Mouse (Mus musculus): ENCODE measurements at regions not wholly inside any gene's neighbourhood (a gene's known extent, or its start where the extent isn't known, plus 50 kb on each side); places are given as distances from the start of the nearest gene placed in this dataset.

- Histone ChIP-seq H3K4me3 (ENCODE audit: low read depth, low read length) (no peak overlapping the region), H3K4me1 (ENCODE audit: insufficient read depth) (no peaks in the 10 kb centered on the region), H3K9ac (replicated peaks) (no peak overlapping the region), H3K9me3 (ENCODE audit: low read length) (no peaks in the 10 kb centered on the region), H3K27ac (ENCODE audit: low read depth) (no peak overlapping the region), H3K4me2 (ENCODE audit: low read depth, low read length) (no peak overlapping the region), H3K36me3 (replicated peaks; ENCODE audit: insufficient read depth, low read length) (no peaks in the 10 kb centered on the region), H3K27me3 (ENCODE audit: insufficient read depth, low read length) (no peaks in the 10 kb centered on the region)
- ATAC-seq (no peak), DNase-seq (no peak)
- no peak for TF ChIP-seq CTCF (IDR thresholded peaks at IDR 0.05; ENCODE audit: low read depth)
- no peak for TF ChIP-seq EP300 (IDR thresholded peaks at IDR 0.05; ENCODE audit: low read depth)
- WGBS (ENCODE audit: insufficient replicate concordance) = 66% methylated on average over 5 of the region's 5 CpGs
Measured at GRCm38 (mm10) chr4:127421129-127421528, 63.1 kb upstream of the Gjb5 start.

- Histone ChIP-seq H3K4me1 (ENCODE audit: insufficient read depth) (no peaks in the 10 kb centered on the region), H3K4me3 (ENCODE audit: low read depth, low read length) (no peak overlapping the region), H3K27me3 (ENCODE audit: insufficient read depth, low read length) (no peaks in the 10 kb centered on the region), H3K4me2 (ENCODE audit: low read depth, low read length) (no peak overlapping the region), H3K9ac (replicated peaks) (no peak overlapping the region), H3K27ac (ENCODE audit: low read depth) (no peak overlapping the region), H3K36me3 (replicated peaks; ENCODE audit: insufficient read depth, low read length) (no peaks in the 10 kb centered on the region), H3K9me3 (ENCODE audit: low read length) (no peaks in the 10 kb centered on the region)
- ATAC-seq (no peak), DNase-seq (no peak)
- no peak for TF ChIP-seq CTCF (IDR thresholded peaks at IDR 0.05; ENCODE audit: low read depth)
- no peak for TF ChIP-seq EP300 (IDR thresholded peaks at IDR 0.05; ENCODE audit: low read depth)
- WGBS (ENCODE audit: insufficient replicate concordance) = 61% methylated on average over 8 of the region's 8 CpGs
Measured at GRCm38 (mm10) chr4:127419786-127420120, 61.8 kb upstream of the Gjb5 start.

GRCm38 (mm10) chr4:127419062-127419785 lies 61.2 kb upstream of the Gjb5 start:
- Histone ChIP-seq H3K36me3 (replicated peaks; ENCODE audit: insufficient read depth, low read length) (no peaks in the 10 kb centered on the region), H3K27me3 (ENCODE audit: insufficient read depth, low read length) (no peaks in the 10 kb centered on the region), H3K4me2 (ENCODE audit: low read depth, low read length) (no peak overlapping the region), H3K4me1 (ENCODE audit: insufficient read depth) (no peaks in the 10 kb centered on the region), H3K9me3 (ENCODE audit: low read length) (no peaks in the 10 kb centered on the region), H3K9ac (replicated peaks) (no peak overlapping the region), H3K27ac (ENCODE audit: low read depth) (no peak overlapping the region), H3K4me3 (ENCODE audit: low read depth, low read length) (no peak overlapping the region)
- TF ChIP-seq CTCF (IDR thresholded peaks at IDR 0.05; ENCODE audit: low read depth) (no peak), EP300 (IDR thresholded peaks at IDR 0.05; ENCODE audit: low read depth) (no peak)
- no peak for DNase-seq
- ATAC-seq = no peak
- 28% methylated on average over 22 of the region's 22 CpGs for WGBS (ENCODE audit: insufficient replicate concordance)

- ATAC-seq (no peak), DNase-seq (no peak)
- Histone ChIP-seq H3K27me3 (ENCODE audit: insufficient read depth, low read length) (no peaks in the 10 kb centered on the region), H3K4me2 (ENCODE audit: low read depth, low read length) (no peak overlapping the region), H3K9me3 (ENCODE audit: low read length) (no peaks in the 10 kb centered on the region), H3K9ac (replicated peaks) (no peak overlapping the region), H3K27ac (ENCODE audit: low read depth) (no peak overlapping the region), H3K36me3 (replicated peaks; ENCODE audit: insufficient read depth, low read length) (no peaks in the 10 kb centered on the region), H3K4me3 (ENCODE audit: low read depth, low read length) (no peak overlapping the region), H3K4me1 (ENCODE audit: insufficient read depth) (no peaks in the 10 kb centered on the region)
- TF ChIP-seq CTCF (IDR thresholded peaks at IDR 0.05; ENCODE audit: low read depth) (no peak), EP300 (IDR thresholded peaks at IDR 0.05; ENCODE audit: low read depth) (no peak)
- WGBS (ENCODE audit: insufficient replicate concordance) = 58% methylated on average over 7 of the region's 7 CpGs
Measured at GRCm38 (mm10) chr4:127416906-127417305, 58.9 kb upstream of the Gjb5 start.

GRCm38 (mm10) chr4:127413997-127414964 lies 56.3 kb upstream of the Gjb5 start:
- no peak overlapping the region for H3K4me2 ChIP-seq (ENCODE audit: low read depth, low read length)
- TF ChIP-seq EP300 (IDR thresholded peaks at IDR 0.05; ENCODE audit: low read depth) = no peak
- TF ChIP-seq CTCF (IDR thresholded peaks at IDR 0.05; ENCODE audit: low read depth) = no peak
- H3K9me3 ChIP-seq (ENCODE audit: low read length) = no peaks in the 10 kb centered on the region
- WGBS (ENCODE audit: insufficient replicate concordance) = 63% methylated on average over 14 of the region's 14 CpGs
- H3K36me3 ChIP-seq (replicated peaks; ENCODE audit: insufficient read depth, low read length) = no peaks in the 10 kb centered on the region
- no peak overlapping the region for H3K4me3 ChIP-seq (ENCODE audit: low read depth, low read length)
- H3K27me3 ChIP-seq (ENCODE audit: insufficient read depth, low read length) = no peaks in the 10 kb centered on the region
- H3K9ac ChIP-seq (replicated peaks) = no peak overlapping the region
- no peak for ATAC-seq
- no peak for DNase-seq
- H3K27ac ChIP-seq (ENCODE audit: low read depth) = no peak overlapping the region
- no peaks in the 10 kb centered on the region for H3K4me1 ChIP-seq (ENCODE audit: insufficient read depth)
